Mouse (Mus musculus): ENCODE data around the gene Esr1. TPM values are rescaled to one million over a fixed set of nuclear protein-coding genes. Genes with fewer than 3 reads are reported as not detected.

Esr1 gene
- polyA plus RNA-seq, 1 experiment from 2014 or later, result 0.32 TPM

DNA sequence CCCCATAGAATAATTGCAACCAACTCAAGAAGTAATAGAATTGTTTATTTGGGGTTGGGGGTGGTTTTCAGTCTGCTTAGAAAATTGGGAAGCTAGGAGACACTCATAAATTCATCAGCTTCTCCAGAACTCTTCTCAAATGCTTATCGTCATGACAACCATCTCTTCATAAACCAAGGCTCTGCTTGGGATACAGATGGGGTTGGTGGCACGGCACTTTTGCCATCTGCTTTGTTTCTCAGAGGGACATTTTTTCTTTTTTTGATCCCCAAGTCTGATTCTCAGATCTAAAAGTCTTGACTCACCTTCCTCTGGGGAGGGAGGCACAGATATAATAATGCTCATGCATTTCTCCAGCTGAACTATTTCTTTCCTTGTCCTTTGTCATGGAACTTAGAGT, 313.0 kb downstream of the Esr1 start:
- Histone ChIP-seq H3K27ac (replicated peaks) (no peak overlapping the region), H3K4me2 (no peak overlapping the region), H3K36me3 (replicated peaks) (no peaks in the 10 kb centered on the region), H3K27me3 (no peaks in the 10 kb centered on the region), H3K9me3 (replicated peaks) (no peaks in the 10 kb centered on the region), H3K4me1 (replicated peaks) (no peaks in the 10 kb centered on the region), H3K9ac (no peak overlapping the region), H3K4me3 (replicated peaks) (no peak overlapping the region)
- 66% methylated on average over 2 of the region's 2 CpGs for whole genome bisulfite sequencing (ENCODE audit: insufficient replicate concordance)
- ATAC-seq (ENCODE audit: insufficient read depth), result no peak

DNA sequence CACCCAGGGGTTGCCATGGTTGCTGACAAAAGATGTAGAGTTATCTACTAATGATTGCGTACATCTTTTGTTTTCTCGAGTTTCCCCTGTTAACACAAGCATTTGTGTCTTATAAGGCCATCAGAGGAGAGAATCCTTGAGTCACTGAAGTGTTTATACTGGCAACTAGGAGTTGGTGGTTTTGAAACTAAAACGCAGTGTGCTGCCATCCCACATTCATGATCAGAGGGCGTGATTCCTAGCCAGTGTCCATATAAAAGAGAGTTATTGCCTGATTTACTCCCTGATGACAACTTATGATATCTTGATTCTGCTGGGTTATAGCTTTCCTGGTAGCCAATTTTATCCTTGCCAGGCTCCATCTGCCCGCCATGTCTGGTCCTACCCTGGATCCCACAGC, 331.8 kb downstream of the Esr1 start:
- Histone ChIP-seq H3K36me3 (replicated peaks) (no peaks in the 10 kb centered on the region), H3K9ac (no peak overlapping the region), H3K27ac (replicated peaks) (no peak overlapping the region), H3K27me3 (no peaks in the 10 kb centered on the region), H3K4me3 (replicated peaks) (no peak overlapping the region), H3K4me1 (replicated peaks) (no peaks in the 10 kb centered on the region), H3K4me2 (no peak overlapping the region), H3K9me3 (replicated peaks) (no peaks in the 10 kb centered on the region)
- no peak for ATAC-seq (ENCODE audit: insufficient read depth)
- WGBS (ENCODE audit: insufficient replicate concordance), result 64% methylated on average over 5 of the region's 5 CpGs

DNA sequence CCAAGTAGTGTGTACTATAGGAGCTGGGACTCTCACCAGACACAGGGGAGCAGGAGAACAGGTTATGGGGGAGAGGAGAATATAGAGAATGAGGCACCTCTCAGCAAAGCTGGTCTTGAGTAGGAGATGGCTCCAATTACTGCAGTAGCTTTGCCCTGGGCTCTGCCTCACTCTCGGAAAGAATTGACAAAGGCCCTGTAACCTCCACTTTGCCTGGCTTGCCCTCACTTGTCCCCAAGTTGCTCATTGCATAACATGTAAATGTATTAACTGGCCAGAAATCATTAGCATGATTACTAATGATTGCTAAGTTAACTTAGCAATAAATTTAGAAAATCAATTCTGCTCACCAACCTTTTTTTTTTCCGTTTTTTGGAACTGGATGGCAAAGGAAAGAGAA, 333.3 kb downstream of the Esr1 start:
- Histone ChIP-seq H3K36me3 (replicated peaks) (no peaks in the 10 kb centered on the region), H3K9me3 (replicated peaks) (no peaks in the 10 kb centered on the region), H3K4me3 (replicated peaks) (no peak overlapping the region), H3K9ac (no peak overlapping the region), H3K4me2 (no peak overlapping the region), H3K27ac (replicated peaks) (no peak overlapping the region), H3K27me3 (no peaks in the 10 kb centered on the region), H3K4me1 (replicated peaks) (no peaks in the 10 kb centered on the region)
- no peak for ATAC-seq (ENCODE audit: insufficient read depth)
- 52% methylated on average over 2 of the region's 2 CpGs for WGBS (ENCODE audit: insufficient replicate concordance)

DNA sequence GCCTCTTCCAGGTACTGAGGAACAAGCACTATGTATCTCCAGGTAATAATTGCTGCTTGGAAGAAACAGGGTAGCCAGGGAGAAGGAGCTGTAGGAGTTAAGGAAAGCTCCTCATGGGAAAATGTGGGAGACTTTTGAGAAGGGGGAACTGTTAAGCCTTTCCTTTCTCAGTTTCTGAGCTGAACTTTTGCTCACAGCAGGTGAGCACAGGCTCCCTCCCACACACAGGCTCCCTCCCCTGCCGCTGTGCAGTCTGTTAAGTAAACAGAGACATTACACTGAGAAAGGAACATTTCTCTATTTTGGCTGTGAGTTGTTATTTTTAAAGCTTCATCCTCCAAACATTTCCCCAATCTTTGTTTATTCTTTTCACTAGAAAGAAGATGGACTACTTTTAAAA, 354.4 kb downstream of the Esr1 start:
- Histone ChIP-seq H3K4me3 (replicated peaks) (no peak overlapping the region), H3K4me2 (no peak overlapping the region), H3K36me3 (replicated peaks) (no peaks in the 10 kb centered on the region), H3K27ac (replicated peaks) (no peak overlapping the region), H3K9ac (no peak overlapping the region), H3K4me1 (replicated peaks) (no peaks in the 10 kb centered on the region), H3K27me3 (no peaks in the 10 kb centered on the region), H3K9me3 (replicated peaks) (no peaks in the 10 kb centered on the region)
- no peak for ATAC-seq (ENCODE audit: insufficient read depth)
- 35% methylated on average over 1 of the region's 1 CpGs for WGBS (ENCODE audit: insufficient replicate concordance)

DNA sequence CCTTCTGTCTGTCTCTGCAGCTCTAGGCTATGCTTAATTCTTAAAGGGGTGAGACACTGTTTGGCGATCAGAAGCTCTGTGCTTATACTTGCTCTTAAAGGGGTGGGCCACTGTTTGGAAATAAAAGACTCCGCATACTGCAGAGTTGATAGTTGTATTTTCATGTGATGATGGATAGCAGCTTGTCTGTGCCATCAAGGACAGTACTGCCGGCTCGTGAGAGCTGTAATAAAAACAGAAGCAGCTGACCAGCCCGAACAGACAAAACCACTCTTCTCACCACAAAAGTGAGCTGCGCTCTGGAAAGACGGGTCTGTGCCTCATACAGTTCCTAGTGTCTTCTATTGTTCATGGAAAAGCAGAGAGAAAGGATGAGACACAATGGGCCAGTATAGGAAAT, 359.8 kb downstream of the Esr1 start:
- no peak overlapping the region for H3K4me2 ChIP-seq
- H3K27me3 ChIP-seq, result no peaks in the 10 kb centered on the region
- WGBS (ENCODE audit: insufficient replicate concordance), result 47% methylated on average over 7 of the region's 7 CpGs
- H3K36me3 ChIP-seq (replicated peaks), result no peaks in the 10 kb centered on the region
- H3K9me3 ChIP-seq (replicated peaks), result no peaks in the 10 kb centered on the region
- ATAC-seq (ENCODE audit: insufficient read depth), result no peak
- no peaks in the 10 kb centered on the region for H3K4me1 ChIP-seq (replicated peaks)
- H3K4me3 ChIP-seq (replicated peaks), result no peak overlapping the region
- no peak overlapping the region for H3K9ac ChIP-seq
- H3K27ac ChIP-seq (replicated peaks), result no peak overlapping the region

DNA sequence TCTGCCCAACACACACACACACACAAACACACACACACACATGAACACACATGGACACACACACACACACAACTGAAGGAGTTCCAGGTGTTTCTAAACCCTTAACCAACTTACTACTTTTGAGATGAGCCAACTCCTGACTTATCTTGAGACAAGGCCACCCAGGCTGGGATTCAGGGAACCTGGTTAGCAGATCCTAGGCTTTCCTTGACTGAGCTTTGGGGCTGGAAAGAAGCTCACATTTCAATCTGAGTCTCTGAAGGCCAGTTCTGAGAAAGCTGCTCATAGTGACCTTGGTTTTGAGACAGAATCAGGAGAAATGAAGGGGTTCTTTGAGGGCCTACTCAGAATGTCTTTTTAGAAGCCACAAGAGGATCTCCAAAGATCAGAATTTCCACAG, 360.2 kb downstream of the Esr1 start:
- H3K9ac ChIP-seq, result no peak overlapping the region
- ATAC-seq (ENCODE audit: insufficient read depth), result no peak
- no peaks in the 10 kb centered on the region for H3K9me3 ChIP-seq (replicated peaks)
- no peak overlapping the region for H3K4me2 ChIP-seq
- H3K36me3 ChIP-seq (replicated peaks), result no peaks in the 10 kb centered on the region
- H3K27me3 ChIP-seq, result no peaks in the 10 kb centered on the region
- H3K4me3 ChIP-seq (replicated peaks), result no peak overlapping the region
- no peaks in the 10 kb centered on the region for H3K4me1 ChIP-seq (replicated peaks)
- H3K27ac ChIP-seq (replicated peaks), result no peak overlapping the region

DNA sequence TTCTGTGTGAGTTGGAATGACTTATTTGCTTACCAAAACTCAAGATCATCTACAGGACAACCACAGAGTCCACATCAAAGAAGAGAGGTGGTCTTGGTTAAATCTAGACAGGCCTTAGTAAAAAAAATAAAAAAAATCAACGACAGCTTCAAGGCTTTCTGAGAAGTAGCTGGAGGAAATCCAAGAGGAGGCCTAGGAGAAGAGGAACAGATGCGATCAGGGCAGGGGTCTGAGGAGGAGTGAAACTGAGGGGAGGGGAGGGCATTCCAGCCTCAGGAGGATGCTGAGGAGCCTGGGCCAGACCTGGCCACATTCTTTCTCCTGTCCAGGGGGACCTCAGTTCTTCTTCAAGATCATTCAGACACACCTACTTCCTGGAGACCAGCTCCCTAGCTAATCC, 360.6 kb downstream of the Esr1 start:
- Histone ChIP-seq H3K4me1 (replicated peaks) (no peaks in the 10 kb centered on the region), H3K4me3 (replicated peaks) (no peak overlapping the region), H3K27ac (replicated peaks) (no peak overlapping the region), H3K9ac (no peak overlapping the region), H3K4me2 (no peak overlapping the region), H3K9me3 (replicated peaks) (no peaks in the 10 kb centered on the region), H3K36me3 (replicated peaks) (no peaks in the 10 kb centered on the region), H3K27me3 (no peaks in the 10 kb centered on the region)
- ATAC-seq (ENCODE audit: insufficient read depth), result no peak
- WGBS (ENCODE audit: insufficient replicate concordance), result 38% methylated on average over 2 of the region's 2 CpGs

DNA sequence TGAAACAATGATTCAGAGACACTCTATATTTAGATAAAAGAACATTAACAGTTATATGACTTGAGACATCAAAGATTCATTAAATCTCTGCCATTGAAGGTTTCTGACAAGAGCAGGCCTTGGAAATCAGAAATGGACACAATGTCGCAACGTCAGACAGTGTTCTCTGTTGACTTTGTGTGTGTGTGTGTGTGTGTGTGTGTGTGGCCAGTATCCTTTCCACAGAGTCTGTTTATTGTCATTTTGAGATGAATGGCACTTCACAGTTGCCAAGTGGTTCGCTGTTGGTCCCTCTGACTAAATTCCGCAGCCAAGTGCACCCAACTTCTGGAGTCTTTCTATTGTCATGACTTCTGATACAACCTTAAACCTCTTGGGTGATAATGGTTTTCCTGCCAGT, 362.9 kb downstream of the Esr1 start:
- Histone ChIP-seq H3K36me3 (replicated peaks) (no peaks in the 10 kb centered on the region), H3K4me1 (replicated peaks) (no peaks in the 10 kb centered on the region), H3K9ac (no peak overlapping the region), H3K9me3 (replicated peaks) (no peaks in the 10 kb centered on the region), H3K4me2 (no peak overlapping the region), H3K4me3 (replicated peaks) (no peak overlapping the region), H3K27me3 (no peaks in the 10 kb centered on the region), H3K27ac (replicated peaks) (no peak overlapping the region)
- ATAC-seq (ENCODE audit: insufficient read depth), result no peak
- 80% methylated on average over 4 of the region's 4 CpGs for WGBS (ENCODE audit: insufficient replicate concordance)

DNA sequence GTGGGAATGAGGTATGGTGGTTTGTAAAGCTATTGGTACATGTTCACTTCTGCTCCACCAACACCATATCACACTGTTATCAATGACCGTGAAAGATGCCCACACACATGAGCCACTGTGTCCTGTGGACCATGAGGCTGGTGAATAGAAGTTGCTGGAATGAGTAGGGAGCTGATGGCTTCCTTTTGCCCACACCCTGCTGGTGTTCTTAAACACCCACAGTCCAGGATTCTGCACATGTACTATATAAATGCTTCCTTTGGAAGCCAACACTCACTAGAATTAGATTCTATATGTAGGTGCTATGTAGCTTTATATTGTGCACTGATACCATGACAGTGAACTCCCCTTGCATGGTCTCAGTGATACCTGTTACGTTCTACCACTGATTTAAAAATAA, 365.2 kb downstream of the Esr1 start:
- Histone ChIP-seq H3K9ac (no peak overlapping the region), H3K27ac (replicated peaks) (no peak overlapping the region), H3K9me3 (replicated peaks) (no peaks in the 10 kb centered on the region), H3K27me3 (no peaks in the 10 kb centered on the region), H3K36me3 (replicated peaks) (no peaks in the 10 kb centered on the region), H3K4me1 (replicated peaks) (no peaks in the 10 kb centered on the region), H3K4me2 (no peak overlapping the region), H3K4me3 (replicated peaks) (no peak overlapping the region)
- WGBS (ENCODE audit: insufficient replicate concordance), result 55% methylated on average over 2 of the region's 2 CpGs
- ATAC-seq (ENCODE audit: insufficient read depth), result no peak

DNA sequence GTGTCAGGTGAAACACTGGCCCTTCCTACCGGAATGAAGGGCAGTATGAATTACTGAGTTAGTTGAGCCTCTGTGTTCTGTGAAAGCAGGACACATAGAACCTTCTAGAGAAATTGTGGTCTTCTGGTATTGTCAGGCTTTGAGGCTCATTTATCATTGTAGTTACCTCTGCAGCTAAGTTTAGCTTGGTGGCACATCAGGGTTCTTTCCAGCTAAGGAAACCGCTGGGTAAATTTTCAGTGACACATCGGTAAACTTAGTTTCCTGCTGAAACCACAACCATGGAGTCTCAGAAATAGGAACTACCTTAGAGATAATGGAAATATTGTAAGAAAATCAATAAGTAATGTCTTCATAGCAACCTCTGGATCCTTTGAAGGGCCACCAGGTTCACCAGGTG, 366.0 kb downstream of the Esr1 start:
- no peak overlapping the region for H3K4me2 ChIP-seq

DNA sequence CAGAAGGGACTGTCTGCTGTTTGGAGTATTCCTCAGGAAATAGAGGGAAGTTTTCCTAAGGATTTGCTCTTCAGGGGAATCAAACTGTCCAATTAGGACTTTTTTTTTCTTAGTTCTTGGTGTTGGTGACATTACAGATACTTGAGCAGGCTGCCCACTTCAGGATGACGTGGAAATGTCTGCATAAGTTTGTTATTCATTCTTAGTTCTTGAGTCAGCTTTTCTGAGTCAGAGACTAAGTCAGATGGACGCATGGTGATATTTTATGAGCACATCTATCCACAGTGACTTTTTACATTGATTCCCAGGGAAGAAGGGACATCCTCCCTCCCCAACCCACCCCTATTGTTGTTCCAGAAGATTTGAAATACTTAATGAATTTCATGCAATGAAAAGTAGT, 372.5 kb downstream of the Esr1 start:
- Histone ChIP-seq H3K4me2 (no peak overlapping the region), H3K9ac (no peak overlapping the region), H3K4me1 (replicated peaks) (no peaks in the 10 kb centered on the region), H3K27ac (replicated peaks) (no peak overlapping the region), H3K27me3 (no peaks in the 10 kb centered on the region), H3K4me3 (replicated peaks) (no peak overlapping the region), H3K9me3 (replicated peaks) (no peaks in the 10 kb centered on the region), H3K36me3 (replicated peaks) (no peaks in the 10 kb centered on the region)
- ATAC-seq (ENCODE audit: insufficient read depth), result no peak
- 40% methylated on average over 2 of the region's 2 CpGs for WGBS (ENCODE audit: insufficient replicate concordance)

More for the DNA sequence above, 366.0 kb downstream of the Esr1 start:
- Histone ChIP-seq H3K4me3 (replicated peaks) (no peak overlapping the region), H3K36me3 (replicated peaks) (no peaks in the 10 kb centered on the region), H3K4me1 (replicated peaks) (no peaks in the 10 kb centered on the region), H3K27ac (replicated peaks) (no peak overlapping the region), H3K9me3 (replicated peaks) (no peaks in the 10 kb centered on the region), H3K9ac (no peak overlapping the region), H3K27me3 (no peaks in the 10 kb centered on the region)
- no peak for ATAC-seq (ENCODE audit: insufficient read depth)
- 18% methylated on average over 3 of the region's 3 CpGs for WGBS (ENCODE audit: insufficient replicate concordance)

DNA sequence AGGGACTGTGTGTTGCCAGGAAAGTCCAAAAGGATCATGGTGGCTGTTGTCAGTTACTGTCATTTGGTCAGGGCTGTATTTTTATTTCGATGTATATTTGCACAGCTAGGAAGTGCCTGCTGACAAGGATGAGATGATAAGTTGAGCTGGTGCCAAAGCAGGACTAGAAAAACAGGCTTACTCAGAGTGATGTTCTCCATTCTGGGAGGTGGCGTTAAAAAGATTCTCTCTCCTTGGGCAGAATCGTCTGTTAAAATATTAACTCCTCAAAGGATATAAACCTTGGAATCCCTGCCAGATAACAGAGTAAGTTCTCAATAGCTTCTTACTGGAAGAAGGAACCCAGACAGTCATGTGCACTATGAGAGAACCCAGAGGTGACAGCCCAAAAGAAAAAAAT, 382.4 kb downstream of the Esr1 start:
- H3K36me3 ChIP-seq (replicated peaks), result no peaks in the 10 kb centered on the region
- 57% methylated on average over 3 of the region's 3 CpGs for WGBS (ENCODE audit: insufficient replicate concordance)
- H3K9me3 ChIP-seq (replicated peaks), result no peaks in the 10 kb centered on the region
- H3K27me3 ChIP-seq, result no peaks in the 10 kb centered on the region
- ATAC-seq (ENCODE audit: insufficient read depth), result no peak
- H3K27ac ChIP-seq (replicated peaks), result no peak overlapping the region
- no peak overlapping the region for H3K9ac ChIP-seq
- H3K4me1 ChIP-seq (replicated peaks), result no peaks in the 10 kb centered on the region
- H3K4me3 ChIP-seq (replicated peaks), result no peak overlapping the region
- H3K4me2 ChIP-seq, result no peak overlapping the region
